Comparison of ENCODE assay signal across 8 mouse cellular contexts in genomic region chr13:36578569-36579333, GRCm38 (mm10).
DNase-seq lines count a peak whose midpoint lies in the region; ATAC-seq lines count a peak whose summit lies in the region.

No protein-coding gene starts in this region.

- no peaks in the 10 kb centered on the region for H3K9me3 ChIP-seq in hindbrain, embryonic 13.5 days
- no peaks in the 10 kb centered on the region for H3K9me3 ChIP-seq in lung, embryonic 15.5 days

- 1% methylated on average over 41 of the region's 41 CpGs for WGBS in hindbrain, embryonic 13.5 days
- 3% methylated on average over 41 of the region's 41 CpGs for WGBS in lung, embryonic 15.5 days

- H3K4me3 ChIP-seq in hindbrain, embryonic 13.5 days: peak overlapping the region; percentile 44
- H3K4me3 ChIP-seq in lung, embryonic 15.5 days: peak overlapping the region; percentile 48

- peaks cover 37% of the 10 kb centered on the region for H3K4me1 ChIP-seq in hindbrain, embryonic 13.5 days (replicated peaks)
- H3K4me1 ChIP-seq in lung, embryonic 15.5 days: peaks cover 7% of the 10 kb centered on the region; the same call in 1 of the 2 replicates

- ATAC-seq in hindbrain, embryonic 13.5 days (ENCODE audit: low FRiP score): peak; percentile 96
- ATAC-seq in lung, embryonic 15.5 days (ENCODE audit: borderline replicate concordance, extremely low read depth, low FRiP score, low TSS enrichment): peak; percentile 94; the same call in 1 of the 2 replicates

- no peaks in the 10 kb centered on the region for H3K36me3 ChIP-seq in hindbrain, embryonic 13.5 days
- H3K36me3 ChIP-seq in lung, embryonic 15.5 days: no peaks in the 10 kb centered on the region

- H3K27ac ChIP-seq in hindbrain, embryonic 13.5 days: peak overlapping the region; percentile 87
- H3K27ac ChIP-seq in lung, embryonic 15.5 days: 0 out of 2 replicates have a peak overlapping the region, but pooled peaks have one; percentile 34

- peak; percentile 89 for DNase-seq in ZHBTc4 (ENCODE audit: low read depth, low spot score)
- DNase-seq in cerebellum, postnatal 25 days: peak; percentile 89 to 94
- peak; percentile 69 for DNase-seq in frontal cortex, postnatal 25 days (ENCODE audit: low spot score in 2 of 2)
- DNase-seq in layer of hippocampus, postnatal 14 days (ENCODE audit: low spot score in 2 of 2): peak; percentile 89
- peak; percentile 85 for DNase-seq in retina, embryonic 14.5 days (ENCODE audit: low spot score)
- no peak for DNase-seq in T-cell, adult 2 months (ENCODE audit: low spot score)

- H3K9ac ChIP-seq in hindbrain, embryonic 13.5 days: peak overlapping the region; percentile 77
- H3K9ac ChIP-seq in lung, embryonic 15.5 days: peak overlapping the region; percentile 38; the same call in 1 of the 2 replicates

- 0 out of 2 replicates have a peak, but pooled peaks cover 3% of the 10 kb centered on the region for H3K27me3 ChIP-seq in hindbrain, embryonic 13.5 days
- H3K27me3 ChIP-seq in lung, embryonic 15.5 days: no peaks in the 10 kb centered on the region; the same call in 1 of the 2 replicates

- H3K4me2 ChIP-seq in hindbrain, embryonic 13.5 days: peak overlapping the region; percentile 59
- H3K4me2 ChIP-seq in lung, embryonic 15.5 days: peak overlapping the region; percentile 67
